Mouse (Mus musculus): ENCODE measurements around the gene Hoxc6.

The Hoxc6 gene

GRCm38 (mm10) chr15:103014166-103015008, 16.3 kb downstream of the Hoxc6 start:
- DNase-seq, result no peak

- no peak for DNase-seq
Observed at GRCm38 (mm10) chr15:103015009-103015399, 16.9 kb downstream of the Hoxc6 start.

- no peak for DNase-seq
Observed at GRCm38 (mm10) chr15:103015406-103016166, 17.5 kb downstream of the Hoxc6 start.

GRCm38 (mm10) chr15:103018636-103019035, 20.6 kb downstream of the Hoxc6 start, which contains the start of gene Hoxc4:
TSS of gene Hoxc4 (plus strand) at chr15:103018934.
- DNase-seq, result no peak

- no peak for DNase-seq
Observed at GRCm38 (mm10) chr15:103020899-103021418, 22.9 kb downstream of the Hoxc6 start.

- no peak for DNase-seq
Observed at GRCm38 (mm10) chr15:103021544-103021943, 23.5 kb downstream of the Hoxc6 start.

GRCm38 (mm10) chr15:103024131-103024530, 26.1 kb downstream of the Hoxc6 start:
- no peak for DNase-seq

- no peak for DNase-seq
Observed at GRCm38 (mm10) chr15:103027266-103028235, 29.5 kb downstream of the Hoxc6 start.

- DNase-seq, result no peak
Observed at GRCm38 (mm10) chr15:103028916-103029512, 31.0 kb downstream of the Hoxc6 start.

GRCm38 (mm10) chr15:103030142-103030541, 32.1 kb downstream of the Hoxc6 start:
- no peak for DNase-seq

- no peak for DNase-seq
Observed at GRCm38 (mm10) chr15:103032167-103032566, 34.1 kb downstream of the Hoxc6 start.

GRCm38 (mm10) chr15:103032646-103033575, 34.9 kb downstream of the Hoxc6 start:
- DNase-seq, result no peak

- DNase-seq, result peak in 1 of 2 experiments; percentile 21
Observed at GRCm38 (mm10) chr15:103034043-103034806, 36.2 kb downstream of the Hoxc6 start.

- no peak for DNase-seq
Observed at GRCm38 (mm10) chr15:103034807-103035547, 36.9 kb downstream of the Hoxc6 start.

GRCm38 (mm10) chr15:103035548-103035881, 37.5 kb downstream of the Hoxc6 start:
- DNase-seq, result no peak

GRCm38 (mm10) chr15:103037579-103037978, 39.5 kb downstream of the Hoxc6 start:
- no peak for DNase-seq

- DNase-seq, result no peak
Observed at GRCm38 (mm10) chr15:103038701-103039480, 40.8 kb downstream of the Hoxc6 start.

- no peak for DNase-seq
Observed at GRCm38 (mm10) chr15:103039609-103040008, 41.6 kb downstream of the Hoxc6 start.

GRCm38 (mm10) chr15:103040601-103041000, 42.5 kb downstream of the Hoxc6 start:
- DNase-seq, result no peak
